Mouse (Mus musculus) adrenal gland (tissue): Measurements from ENCODE around the gene Ptprk.

ENCODE experiments used
- intact Hi-C: fragments of 180-260 bp; cut with DNase I; formaldehyde crosslinking; loops from one replicate; pipeline ENCODE4 v1.15.1; 2025
- long read RNA-seq, 2 experiments: library from polyadenylated mRNA; unstranded; transcript quantifications; one replicate each; pipeline ENCODE4 v2.0.0; 2020; ENCODE audit warnings: borderline replicate concordance in 1 of 2; ENCODE audit not compliant: insufficient replicate concordance in 1 of 2

Gene Ptprk
- long read RNA-seq, experiment 1, partial matches to known transcripts, result 1 of 5 reads
- long read RNA-seq, experiment 1, other reads (novel, unspliced or antisense), result 2 of 5 reads
- long read RNA-seq, experiment 2, partial matches to known transcripts, result 2 of 6 reads
- long read RNA-seq, experiment 2, other reads (novel, unspliced or antisense), result 2 of 6 reads

GRCm38 (mm10) chr10:28074653-28075451 lies at the start of gene Ptprk:
Gene Ptprk (plus strand): TSS chr10:28074820.
- intact Hi-C loops, result no loop called here

GRCm38 (mm10) chr10:28027791-28028190 lies 46.8 kb upstream of the Ptprk start:
- intact Hi-C loops, result no loop called here

- intact Hi-C loops, result no loop called here
These were observed 38.2 kb upstream of the Ptprk start for GRCm38 (mm10) chr10:28036456-28036855.

- intact Hi-C loops, result no loop called here
These were observed 19.9 kb upstream of the Ptprk start for GRCm38 (mm10) chr10:28054764-28055163.

- intact Hi-C loops, result no loop called here
These were observed 15.4 kb upstream of the Ptprk start for GRCm38 (mm10) chr10:28059222-28059621.

GRCm38 (mm10) chr10:28067997-28068396 lies 6.6 kb upstream of the Ptprk start:
- intact Hi-C loops, result no loop called here

- intact Hi-C loops, result no loop called here
These were observed 498 bp upstream of the Ptprk start for GRCm38 (mm10) chr10:28073991-28074652.

- intact Hi-C loops, result no loop called here
These were observed 943 bp downstream of the Ptprk start for GRCm38 (mm10) chr10:28075491-28076035.

GRCm38 (mm10) chr10:28076036-28076855 lies 1.6 kb downstream of the Ptprk start:
- intact Hi-C loops, result no loop called here

- intact Hi-C loops, result no loop called here
These were observed 3.6 kb downstream of the Ptprk start for GRCm38 (mm10) chr10:28078270-28078669.

GRCm38 (mm10) chr10:28081221-28081620 lies 6.6 kb downstream of the Ptprk start:
- intact Hi-C loops, result no loop called here

GRCm38 (mm10) chr10:28083183-28083582 lies 8.6 kb downstream of the Ptprk start:
- intact Hi-C loops, result no loop called here

- intact Hi-C loops, result no loop called here
These were observed 9.0 kb downstream of the Ptprk start for GRCm38 (mm10) chr10:28083625-28084024.

- intact Hi-C loops, result no loop called here
These were observed 12.7 kb downstream of the Ptprk start for GRCm38 (mm10) chr10:28087341-28087740.

- intact Hi-C loops, result no loop called here
These were observed 13.1 kb downstream of the Ptprk start for GRCm38 (mm10) chr10:28087749-28088148.

- intact Hi-C loops, result no loop called here
These were observed 21.4 kb downstream of the Ptprk start for GRCm38 (mm10) chr10:28096007-28096406.

- intact Hi-C loops, result no loop called here
These were observed 23.0 kb downstream of the Ptprk start for GRCm38 (mm10) chr10:28097637-28098036.

- intact Hi-C loops, result no loop called here
These were observed 24.3 kb downstream of the Ptprk start for GRCm38 (mm10) chr10:28098923-28099322.

GRCm38 (mm10) chr10:28103406-28103906 lies 28.8 kb downstream of the Ptprk start:
- intact Hi-C loops, result no loop called here

GRCm38 (mm10) chr10:28103924-28104323 lies 29.3 kb downstream of the Ptprk start:
- intact Hi-C loops, result no loop called here

- intact Hi-C loops, result no loop called here
These were observed 30.6 kb downstream of the Ptprk start for GRCm38 (mm10) chr10:28105247-28105646.
